Comparison of ENCODE assay signal across 9 mouse cellular contexts in the genomic region with DNA sequence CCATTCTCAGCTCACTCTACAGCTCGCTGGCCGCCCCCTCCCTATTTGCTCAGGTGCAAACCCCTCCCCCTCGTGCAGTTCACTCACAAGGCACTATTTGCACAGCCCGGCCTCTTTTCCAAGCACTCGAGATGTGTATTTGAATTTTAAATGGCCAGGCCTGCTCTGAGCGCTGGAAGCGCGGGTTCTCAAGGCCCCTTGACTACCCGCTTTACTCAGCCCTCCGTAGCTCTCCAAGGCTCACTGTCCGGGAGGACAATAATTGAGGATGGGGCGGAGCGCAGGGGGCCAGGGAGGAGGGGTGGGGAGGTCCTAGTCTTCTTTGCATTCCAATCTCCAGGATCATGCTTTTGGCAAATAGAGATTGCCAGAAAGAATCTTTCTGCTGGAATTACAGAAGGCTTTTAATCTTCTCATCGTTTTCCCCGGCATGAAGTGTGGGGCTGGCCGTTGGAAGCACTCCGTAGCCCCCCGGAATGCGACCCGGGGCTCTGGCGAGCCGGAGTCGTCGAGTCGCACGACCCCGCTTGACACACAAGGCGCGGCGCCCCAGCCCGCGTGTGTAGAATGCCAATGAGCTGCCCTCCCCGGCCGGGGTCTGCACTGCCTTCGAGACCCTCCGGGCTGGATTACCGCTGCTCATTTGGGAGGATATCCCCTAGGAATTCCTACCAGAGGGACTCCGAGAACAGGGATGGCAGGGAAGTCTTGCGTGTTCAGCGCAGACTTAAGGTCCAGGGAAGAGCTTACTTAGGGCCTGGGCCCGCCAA. TPM values are rescaled to one million over a fixed set of nuclear protein-coding genes. Genes with fewer than 3 reads are reported as not detected.
DNase-seq lines count a peak whose midpoint lies in the region; ATAC-seq lines count a peak whose summit lies in the region.
"Had no signal": no experiment of that assay in that cellular context is flagged by ENCODE, and none has a peak within 500 bp of the region (broad histone marks: within the 10 kb centered on the region; RNA-seq: fewer than 3 reads in every experiment).

No protein-coding gene starts in this region.

- peak overlapping the region; percentile 72 for H3K4me2 ChIP-seq in heart, embryonic 13.5 days
- peak overlapping the region; percentile 65 for H3K4me2 ChIP-seq in lung, embryonic 16.5 days (ENCODE audit: low read depth, low read length)
- peak overlapping the region; percentile 79 for H3K4me2 ChIP-seq in stomach, embryonic 14.5 days (replicated peaks; ENCODE audit: low read depth, low read length)

- H3K36me3 ChIP-seq in heart, embryonic 13.5 days: no peaks in the 10 kb centered on the region
- H3K36me3 ChIP-seq in hindbrain, embryonic 10.5 days: no peaks in the 10 kb centered on the region
- H3K36me3 ChIP-seq in lung, embryonic 16.5 days (ENCODE audit: control insufficient read depth, insufficient read depth, low read length): no peaks in the 10 kb centered on the region
- no peaks in the 10 kb centered on the region for H3K36me3 ChIP-seq in stomach, embryonic 14.5 days (ENCODE audit: control insufficient read depth, insufficient read depth, low read length)

- ATAC-seq in heart, embryonic 13.5 days (ENCODE audit: extremely low read depth, insufficient number of reproducible peaks, low FRiP score, low TSS enrichment): no peak
- peak; percentile 80 for ATAC-seq in lung, embryonic 16.5 days (ENCODE audit: low read depth)
- peak; percentile 64 for ATAC-seq in stomach, embryonic 14.5 days (ENCODE audit: insufficient number of reproducible peaks, insufficient read depth, low FRiP score, low read depth)

- no peak overlapping the region for H3K27ac ChIP-seq in heart, embryonic 13.5 days (replicated peaks)
- peak overlapping the region; percentile 76 for H3K27ac ChIP-seq in hindbrain, embryonic 10.5 days
- H3K27ac ChIP-seq in lung, embryonic 16.5 days (ENCODE audit: low read length): peak overlapping the region; percentile 96
- peak overlapping the region; percentile 82 for H3K27ac ChIP-seq in stomach, embryonic 14.5 days (ENCODE audit: low read length)

- peak overlapping the region; percentile 50; the same call in 1 of the 2 replicates for H3K4me3 ChIP-seq in heart, embryonic 13.5 days
- peak overlapping the region; percentile 51 for H3K4me3 ChIP-seq in hindbrain, embryonic 10.5 days
- H3K4me3 ChIP-seq in lung, embryonic 16.5 days (ENCODE audit: low read length): peak overlapping the region; percentile 48
- peak overlapping the region; percentile 60 for H3K4me3 ChIP-seq in stomach, embryonic 14.5 days (ENCODE audit: low read depth, low read length)

- peaks cover 38% of the 10 kb centered on the region for H3K4me1 ChIP-seq in heart, embryonic 13.5 days
- H3K4me1 ChIP-seq in hindbrain, embryonic 10.5 days (replicated peaks): peaks cover 71% of the 10 kb centered on the region
- peaks cover 20% of the 10 kb centered on the region for H3K4me1 ChIP-seq in lung, embryonic 16.5 days (replicated peaks; ENCODE audit: control insufficient read depth, insufficient read depth, low read length)
- peaks cover 12% of the 10 kb centered on the region; the same call in 1 of the 2 replicates for H3K4me1 ChIP-seq in stomach, embryonic 14.5 days (ENCODE audit: control insufficient read depth, insufficient read depth, low read length)

- H3K9ac ChIP-seq in heart, embryonic 13.5 days: no peak overlapping the region
- peak overlapping the region; percentile 41 for H3K9ac ChIP-seq in lung, embryonic 16.5 days (ENCODE audit: low read length)
- H3K9ac ChIP-seq in stomach, embryonic 14.5 days (replicated peaks; ENCODE audit: low read depth, low read length): no peak overlapping the region; the same call in 1 of the 2 replicates

- peaks cover 99% of the 10 kb centered on the region for H3K27me3 ChIP-seq in heart, embryonic 13.5 days (replicated peaks)
- H3K27me3 ChIP-seq in hindbrain, embryonic 10.5 days (ENCODE audit: insufficient read depth, poor library complexity, severe bottlenecking): peaks cover 98% of the 10 kb centered on the region
- H3K27me3 ChIP-seq in lung, embryonic 16.5 days (ENCODE audit: control insufficient read depth, insufficient read depth, low read depth, low read length): peaks cover 87% of the 10 kb centered on the region
- H3K27me3 ChIP-seq in stomach, embryonic 14.5 days (ENCODE audit: control insufficient read depth, insufficient read depth, low read length): peaks cover 58% of the 10 kb centered on the region

- 1% methylated on average over 41 of the region's 41 CpGs for WGBS in heart, embryonic 13.5 days
- under 1% methylated on average over 41 of the region's 41 CpGs for WGBS in hindbrain, embryonic 10.5 days
- 1% methylated on average over 41 of the region's 41 CpGs for WGBS in lung, embryonic 16.5 days
- under 1% methylated on average over 41 of the region's 41 CpGs for WGBS in stomach, embryonic 14.5 days

- intact Hi-C loops in heart, postnatal 36 days (cut with DNase I): loop anchor here (10.0 kb wide), 1 partner anchor 875 kb away; no protein-coding TSS in a partner anchor

- no peak for DNase-seq in heart, postnatal 36 days
- DNase-seq in hindbrain, embryonic 10.5 days (ENCODE audit: low spot score): peak; percentile 77
- no peak for DNase-seq in left cerebral cortex, adult 8-10 months (ENCODE audit: low spot score in 2 of 2)
- no peak for DNase-seq in MN1 (ENCODE audit: low spot score)
- DNase-seq in cerebellum, adult 9-11 months: no peak
- DNase-seq: gastrocnemius, postnatal 25 days had no signal

- H3K9me3 ChIP-seq in heart, embryonic 13.5 days: no peaks in the 10 kb centered on the region
- H3K9me3 ChIP-seq in hindbrain, embryonic 10.5 days: no peaks in the 10 kb centered on the region
- no peaks in the 10 kb centered on the region for H3K9me3 ChIP-seq in lung, embryonic 16.5 days (ENCODE audit: control insufficient read depth, low read length)
- H3K9me3 ChIP-seq in stomach, embryonic 14.5 days (ENCODE audit: control insufficient read depth, low read depth, low read length): no peaks in the 10 kb centered on the region

RNA-seq across cellular contexts. Expression of gene Shh, which starts 7.4 kb away (rescaled TPM):
- 0.36 and 0.57 TPM in 2 replicates for polyA plus RNA-seq in heart, embryonic 13.5 days (2015; fragmentation: Nextera tagmentation; extraction: Ambion mirVana)
- total RNA-seq in heart, postnatal 36 days (2021): not detected
- polyA plus RNA-seq in hindbrain, embryonic 10.5 days (2016; fragmentation: Nextera tagmentation; extraction: Ambion mirVana): 2.8 TPM in 2 replicates
- 9.7 and 10.8 TPM in 2 replicates for polyA plus RNA-seq in lung, embryonic 16.5 days (2015; fragmentation: Nextera tagmentation; extraction: Ambion mirVana)
- 4.6 and 5.3 TPM in 2 replicates for polyA plus RNA-seq in stomach, embryonic 14.5 days (2014; fragmentation: Nextera tagmentation; extraction: Ambion mirVana)
- 1 to 10 TPM; 2.9 to 4.3 (median 3.3) TPM for total RNA-seq in left cerebral cortex, adult 8-10 months (2022)
- total RNA-seq: gastrocnemius, postnatal 25 days had no signal
